Mouse (Mus musculus) frontal cortex, adult (tissue): ENCODE results near the gene Scd2.
"Not testable (repeated sequence)": the region's sequence is repeated elsewhere in the genome, so short reads cannot be mapped to it uniquely, and the experiment has no call there.

Experiments
- ATAC-seq: cut with Nextera tagmentation; 2 replicates; pipeline ENCODE4 v1.9.2; 2017; ENCODE audit warnings: mild to moderate bottlenecking, moderate library complexity, mixed read lengths; ENCODE audit not compliant: low TSS enrichment

The Scd2 gene

DNA sequence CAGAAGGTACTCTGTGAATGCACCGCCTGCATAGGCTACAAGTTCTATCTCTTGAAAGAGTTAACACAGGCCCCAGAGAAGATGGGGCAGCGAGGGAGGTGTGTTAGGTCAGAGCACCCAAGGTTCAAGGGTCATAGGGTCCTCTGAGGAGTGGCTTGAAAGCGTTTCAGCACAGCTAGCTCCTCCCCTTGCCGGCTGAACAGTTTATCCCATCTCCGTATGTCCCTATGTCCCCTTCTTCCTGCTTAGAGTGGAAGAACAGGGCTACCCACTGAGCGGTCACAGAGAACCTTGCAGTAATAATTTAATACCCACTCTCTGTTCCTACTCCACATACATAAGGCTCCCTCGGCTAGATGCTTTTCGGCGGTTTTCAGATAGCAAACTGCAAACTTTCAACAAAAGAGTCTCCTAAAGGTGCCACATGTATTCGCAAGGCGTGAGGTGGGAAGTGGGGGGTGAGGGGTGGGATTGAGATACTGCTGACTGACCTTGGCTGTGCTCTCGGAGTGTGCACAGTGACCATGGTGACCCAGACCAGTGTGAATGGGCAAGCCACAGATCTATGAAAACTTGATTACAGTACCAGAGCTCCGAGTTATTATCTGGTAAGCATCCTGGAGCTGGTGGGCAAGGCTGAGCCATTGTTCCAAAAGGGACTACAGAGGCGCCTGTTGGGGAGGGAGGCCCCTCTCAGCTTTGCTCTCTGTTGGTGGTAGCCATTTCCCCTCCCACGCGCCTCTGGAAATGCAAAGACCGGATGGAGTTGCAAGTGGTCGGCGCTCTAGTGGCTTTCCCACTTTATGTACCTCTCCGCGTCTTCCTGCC is at the start of gene Scd2:
Scd2 (plus strand) TSS at position 734 of the 828 bp plus-strand sequence.
- ATAC-seq: no peak; the same call in 1 of the 2 replicates

GRCm38 (mm10) chr19:44245761-44246171 is 47.7 kb upstream of the Scd2 start:
- no peak for ATAC-seq

GRCm38 (mm10) chr19:44246341-44246911 is 47.0 kb upstream of the Scd2 start:
- ATAC-seq: no peak

DNA sequence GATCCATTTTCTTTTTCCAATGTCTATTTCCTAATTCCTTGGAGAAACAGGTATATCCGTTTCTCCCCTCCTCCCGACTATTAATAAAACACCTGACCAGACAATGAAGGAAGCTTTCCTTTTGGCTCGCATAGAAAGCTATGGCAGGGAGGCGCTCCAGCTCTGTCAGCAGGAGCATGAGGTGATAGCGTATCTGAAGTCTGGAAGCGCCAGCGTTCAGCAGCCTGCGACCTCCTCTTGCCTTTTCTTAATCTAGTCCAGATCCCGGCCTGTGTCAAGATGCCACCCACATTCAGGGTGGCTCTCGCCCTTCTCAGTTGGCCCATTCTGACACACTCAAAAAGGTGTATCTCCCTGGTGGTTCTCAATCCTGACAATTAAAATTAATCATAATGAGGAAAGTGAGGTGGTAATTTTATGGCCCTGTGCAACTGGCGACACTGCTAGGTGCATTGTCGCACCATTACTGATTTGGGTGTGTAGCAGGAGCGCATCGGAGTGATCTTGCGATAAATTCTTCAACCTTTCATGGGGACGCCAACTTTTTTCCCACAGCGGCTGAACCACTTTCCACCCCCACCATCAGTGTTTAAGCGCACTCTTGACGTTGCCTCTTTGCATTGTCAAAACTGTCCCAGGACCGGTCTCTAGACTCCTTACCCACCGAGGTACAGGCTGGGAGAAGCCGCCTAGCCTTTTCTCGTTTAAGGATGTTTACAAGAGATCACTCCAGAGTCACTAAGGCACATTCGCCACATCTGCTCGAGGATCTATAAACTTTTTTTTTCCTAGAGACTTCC is 46.0 kb upstream of the Scd2 start:
- peak; percentile 7; the same call in 1 of the 2 replicates for ATAC-seq

- peak; percentile 94 for ATAC-seq
Observed at GRCm38 (mm10) chr19:44248081-44248853, 45.2 kb upstream of the Scd2 start.

DNA sequence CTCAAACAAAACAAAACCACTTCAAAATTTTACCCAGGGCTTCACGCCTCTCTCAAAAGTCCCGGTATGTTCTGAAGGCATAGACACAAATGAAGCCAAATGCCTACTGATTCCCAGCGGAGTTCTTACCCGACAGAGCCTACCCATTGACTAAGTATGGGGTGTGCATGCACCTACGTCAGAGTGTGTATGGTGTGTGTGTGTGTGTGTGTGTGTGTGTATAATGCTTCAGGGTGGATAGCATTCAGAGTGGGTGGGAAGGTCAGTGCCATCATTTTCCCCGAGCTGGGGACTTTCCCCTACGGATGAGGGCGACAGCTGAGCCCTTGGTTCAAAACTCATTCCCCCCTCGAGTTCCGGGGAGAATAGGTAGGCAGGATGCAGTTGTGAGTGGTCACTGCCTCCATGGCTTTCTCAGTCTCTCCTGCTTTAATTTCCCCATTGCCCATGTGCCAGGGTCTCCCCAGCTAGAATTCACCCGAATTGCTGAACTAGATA is 44.6 kb upstream of the Scd2 start:
- no peak for ATAC-seq

GRCm38 (mm10) chr19:44251138-44251537 is 42.3 kb upstream of the Scd2 start:
- not testable (repeated sequence) for ATAC-seq

DNA sequence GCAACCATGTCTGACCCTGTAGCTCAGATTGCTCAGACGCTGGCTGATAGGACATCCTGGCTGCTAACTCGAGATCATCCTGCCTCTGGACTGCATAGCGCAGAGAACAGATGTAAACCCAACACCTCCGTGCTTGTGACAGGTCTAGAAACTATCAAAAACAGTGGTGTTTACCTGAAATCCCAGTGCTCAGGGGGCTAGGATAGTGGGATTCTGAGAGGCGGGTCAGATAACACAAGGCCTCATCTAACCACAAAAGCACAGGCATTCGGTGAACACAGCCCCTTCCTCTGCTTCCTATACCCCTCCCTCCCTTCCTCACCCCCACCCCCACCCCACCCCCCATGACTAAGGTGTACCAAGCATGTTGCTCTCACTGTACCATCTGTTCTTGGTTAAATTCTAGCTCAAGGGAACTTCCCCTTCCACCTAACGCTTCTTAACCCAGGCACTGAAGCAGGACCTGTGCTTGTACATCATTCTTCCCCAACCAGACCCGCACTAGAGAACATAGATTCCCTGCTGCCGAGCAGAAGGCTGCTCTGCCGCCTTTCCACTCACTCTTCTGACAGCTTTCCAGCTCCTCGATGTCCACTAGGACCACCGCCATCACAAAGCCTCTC is 41.4 kb upstream of the Scd2 start:
- ATAC-seq: no peak

- ATAC-seq: not testable (repeated sequence)
Observed at GRCm38 (mm10) chr19:44254106-44254505, 39.4 kb upstream of the Scd2 start.

DNA sequence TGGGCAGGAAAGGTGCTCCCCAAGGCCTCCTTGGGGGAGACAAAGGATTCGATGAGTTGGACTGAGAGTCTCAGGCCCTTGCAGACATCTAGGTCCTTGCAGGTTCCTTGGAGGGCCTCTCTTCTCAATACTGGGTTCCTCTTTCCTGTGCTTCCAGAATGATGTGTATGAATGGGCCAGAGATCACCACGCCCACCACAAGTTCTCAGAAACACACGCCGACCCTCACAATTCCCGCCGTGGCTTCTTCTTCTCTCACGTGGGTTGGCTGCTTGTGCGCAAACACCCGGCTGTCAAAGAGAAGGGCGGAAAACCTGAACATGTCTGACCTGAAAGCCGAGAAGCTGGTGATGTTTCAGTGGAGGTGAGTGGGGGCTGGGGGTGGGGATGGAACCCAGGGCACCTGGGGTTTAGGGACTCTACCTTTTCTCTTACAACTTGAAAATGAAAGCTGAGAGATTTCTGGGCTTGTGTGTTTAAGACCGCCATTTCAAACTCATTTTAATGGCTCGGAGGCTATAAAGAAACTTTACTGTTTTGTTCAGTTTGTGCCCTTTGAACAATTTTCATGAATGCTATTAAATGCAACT is 36.0 kb upstream of the Scd2 start:
- no peak for ATAC-seq

DNA sequence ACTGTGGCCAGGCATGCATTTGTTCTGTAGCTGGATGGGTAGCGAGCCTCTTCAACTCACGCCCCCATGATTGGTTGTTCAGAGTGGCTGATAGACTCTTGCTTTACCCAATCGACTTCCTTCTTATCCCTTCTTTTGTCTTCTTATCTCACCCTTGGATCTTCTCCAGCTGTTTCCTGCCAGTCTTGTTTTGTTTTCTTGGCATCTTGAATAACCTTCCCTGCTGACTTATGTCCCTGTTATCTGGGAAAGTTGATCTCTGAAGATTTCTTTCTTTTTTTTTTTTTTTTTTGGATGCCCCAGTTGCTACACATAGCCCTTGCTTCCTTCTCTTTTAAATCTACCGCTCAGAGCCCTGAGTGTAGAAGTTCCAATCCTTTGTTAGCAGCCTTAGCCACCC is 34.0 kb upstream of the Scd2 start:
- ATAC-seq: no peak

DNA sequence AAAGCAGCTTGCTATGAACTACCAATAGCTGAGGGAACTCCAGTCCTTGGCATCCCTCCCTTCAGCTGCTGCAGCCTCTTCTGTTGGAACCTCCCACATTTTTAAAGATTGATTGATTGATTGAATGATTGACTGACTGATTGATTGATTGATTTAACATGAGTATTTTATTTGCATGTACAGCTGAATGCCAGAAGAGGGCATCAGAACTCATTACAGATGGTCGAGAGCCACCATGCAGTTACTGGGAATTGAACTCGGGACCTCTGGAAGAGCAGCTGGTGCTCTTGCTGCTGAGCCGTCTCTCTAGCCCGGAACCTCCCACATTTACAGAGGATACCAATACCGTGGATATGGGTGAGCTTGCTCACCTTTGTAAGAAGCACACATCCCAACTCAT is 33.0 kb upstream of the Scd2 start:
- ATAC-seq: no peak

- ATAC-seq: no peak
Observed at GRCm38 (mm10) chr19:44261774-44262173, 31.7 kb upstream of the Scd2 start.

DNA sequence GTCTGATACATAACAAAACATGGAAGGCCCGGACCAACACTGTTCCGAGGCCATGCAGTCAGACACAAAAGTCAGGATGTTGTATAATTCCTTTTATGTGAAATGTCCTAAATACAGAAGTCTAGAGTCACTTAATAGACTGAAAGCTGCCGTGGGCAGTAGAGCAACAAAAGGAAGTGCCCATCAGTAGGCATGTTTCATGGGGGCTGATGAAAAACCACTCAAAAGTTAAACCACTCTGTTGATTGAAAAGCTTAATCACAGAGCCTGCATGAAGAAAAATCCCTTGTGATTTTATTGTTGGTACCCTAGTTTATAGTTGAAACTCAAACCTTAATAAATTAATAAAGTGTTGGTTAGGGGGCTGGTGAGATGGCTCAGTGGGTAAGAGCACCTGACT is 29.9 kb upstream of the Scd2 start:
- ATAC-seq: no peak

GRCm38 (mm10) chr19:44264226-44264625 is 29.2 kb upstream of the Scd2 start:
- ATAC-seq: no peak

DNA sequence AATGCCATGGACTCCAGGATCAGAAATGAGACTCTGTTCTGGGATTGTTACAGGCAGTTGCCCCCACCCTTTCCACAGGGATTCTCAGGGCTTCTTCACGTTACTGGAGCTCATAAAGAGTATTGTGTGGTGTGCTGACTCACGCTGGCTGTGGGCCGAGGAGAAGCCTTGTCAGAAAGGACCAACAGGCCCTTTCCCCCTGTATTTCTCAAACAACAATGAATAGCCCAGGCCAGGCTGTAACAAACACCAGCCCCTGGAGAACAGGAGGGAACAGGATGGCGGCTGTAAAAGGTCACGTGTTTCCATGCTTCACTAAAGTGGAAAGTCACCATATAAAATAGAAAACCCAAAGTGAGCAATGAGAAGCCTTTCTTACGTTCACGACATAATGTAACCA is 28.2 kb upstream of the Scd2 start:
- ATAC-seq: no peak

DNA sequence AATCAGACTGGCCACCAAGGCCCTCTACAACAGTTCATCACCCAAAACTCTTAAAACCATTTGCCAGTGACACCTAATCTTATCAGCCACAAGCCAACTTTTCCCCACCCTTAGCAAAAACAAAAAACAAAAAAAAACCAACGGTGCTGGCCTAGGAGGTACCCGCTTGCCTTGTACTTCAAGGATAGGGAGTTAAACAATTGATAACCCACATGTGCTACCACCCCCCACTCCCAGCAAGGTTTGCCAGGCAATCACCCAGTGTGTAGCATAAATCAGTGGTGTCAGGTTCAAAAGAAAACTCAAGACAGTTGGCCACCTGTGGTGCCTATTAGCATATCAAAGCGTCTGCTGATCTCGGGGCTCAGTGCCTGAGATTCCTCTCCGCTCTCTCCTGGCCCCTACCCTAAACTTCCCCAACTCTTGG is 27.6 kb upstream of the Scd2 start:
- ATAC-seq: no peak

- ATAC-seq: 0 out of 2 replicates have a peak, but pooled peaks have one; percentile 2
Observed at GRCm38 (mm10) chr19:44266458-44266823, 27.0 kb upstream of the Scd2 start.

GRCm38 (mm10) chr19:44266824-44267498 is 26.5 kb upstream of the Scd2 start:
- ATAC-seq: peak; percentile 97

GRCm38 (mm10) chr19:44267499-44268002 is 25.9 kb upstream of the Scd2 start:
- ATAC-seq: peak; percentile 36
